Mouse (Mus musculus): ENCODE results near the gene Antxr2. TPM values are rescaled to one million over a fixed set of nuclear protein-coding genes. Genes with fewer than 3 reads are reported as not detected.

Gene Antxr2
- total and polyA plus RNA-seq, 3 experiments = 3.6 to 4.0 (median 3.9) TPM

GRCm38 (mm10) chr5:97880115-97880514 is 150.7 kb downstream of the Antxr2 start:
- H3K27ac ChIP-seq (ENCODE audit: insufficient read depth, low read depth) = no peak overlapping the region
- peaks cover 0 to 5% of the 10 kb centered on the region in 2 experiments for H3K36me3 ChIP-seq (replicated peaks in 1 of 2; ENCODE audit: control insufficient read depth in 1 of 2, insufficient read depth in 1 of 2, low read length in 1 of 2)
- in situ Hi-C loops (cut with MboI; ENCODE audit: low pct_ligation_motif_present, low pct_unique_long_range_greater_than_20kb, low sequenced_read_pairs) = no loop called here
- H3K9ac ChIP-seq (ENCODE audit: insufficient read depth, low read depth) = no peak overlapping the region
- no peak overlapping the region for H3K4me3 ChIP-seq (replicated peaks in 1 of 3; ENCODE audit: low read depth in 2 of 3, low read length in 2 of 3, poor library complexity in 1 of 3)
- H3K27me3 ChIP-seq (replicated peaks) = no peaks in the 10 kb centered on the region
- dilution Hi-C loops (cut with MboI; ENCODE audit: extremely low pct_ligation_motif_present, extremely low pct_unique_long_range_greater_than_20kb, low sequenced_read_pairs) = no loop called here
- TF ChIP-seq E2F4 (IDR thresholded peaks at IDR 0.05; ENCODE audit: insufficient replicate concordance, low read depth, low read length) (no peak), UBTF (IDR thresholded peaks at IDR 0.05; ENCODE audit: low read depth, low read length) (no peak), BHLHE40 (IDR thresholded peaks at IDR 0.05; ENCODE audit: low read depth, low read length) (no peak), IRF4 (IDR thresholded peaks at IDR 0.05; ENCODE audit: low read depth, low read length) (no peak), MXI1 (IDR thresholded peaks at IDR 0.05; ENCODE audit: low read depth, low read length) (no peak), ZC3H11A (IDR thresholded peaks at IDR 0.05; ENCODE audit: low read depth, low read length) (no peak), POLR2AphosphoS2 (IDR thresholded peaks at IDR 0.05; ENCODE audit: low read depth, low read length) (no peak)
- peaks cover 0 to 7% of the 10 kb centered on the region in 2 experiments; a peak in 3 of 4 replicates for H3K4me1 ChIP-seq (ENCODE audit: control insufficient read depth in 1 of 2, insufficient read depth in 2 of 2)
- no peak overlapping the region for H3K4me2 ChIP-seq (ENCODE audit: insufficient read depth, low read depth, poor library complexity, severe bottlenecking)
- no peaks in the 10 kb centered on the region for H3K9me3 ChIP-seq (replicated peaks; ENCODE audit: low read length)
- H3K79me2 ChIP-seq (replicated peaks; ENCODE audit: control insufficient read depth, extremely low read depth, insufficient read depth, poor library complexity, severe bottlenecking) = no peaks in the 10 kb centered on the region
- no peak for DNase-seq (ENCODE audit: extremely low read depth)

GRCm38 (mm10) chr5:97878871-97879270 is 152.0 kb downstream of the Antxr2 start:
- no peaks in the 10 kb centered on the region for H3K36me3 ChIP-seq (replicated peaks in 1 of 2; ENCODE audit: control insufficient read depth in 1 of 2, insufficient read depth in 1 of 2, low read length in 1 of 2)
- H3K4me3 ChIP-seq (replicated peaks in 1 of 3; ENCODE audit: low read depth in 2 of 3, low read length in 2 of 3, poor library complexity in 1 of 3) = no peak overlapping the region
- dilution Hi-C loops (cut with MboI; ENCODE audit: extremely low pct_ligation_motif_present, extremely low pct_unique_long_range_greater_than_20kb, low sequenced_read_pairs) (no loop called here), in situ Hi-C loops (cut with MboI; ENCODE audit: low pct_ligation_motif_present, low pct_unique_long_range_greater_than_20kb, low sequenced_read_pairs) (no loop called here)
- TF ChIP-seq MYC (IDR thresholded peaks at IDR 0.05; ENCODE audit: low read depth, low read length) = no peak
- TF ChIP-seq JUN (IDR thresholded peaks at IDR 0.05; ENCODE audit: insufficient read depth, low read depth, low read length) = no peak
- no peak for TF ChIP-seq NRF1 (IDR thresholded peaks at IDR 0.05; ENCODE audit: low read depth, low read length)
- TF ChIP-seq POLR2A (IDR thresholded peaks at IDR 0.05; ENCODE audit: low read depth, low read length) = no peak
- no peak for TF ChIP-seq TBP (conservative IDR thresholded peaks at IDR 0.05; ENCODE audit: low read depth, low read length)
- no peak for TF ChIP-seq KAT2A (IDR thresholded peaks at IDR 0.05; ENCODE audit: insufficient replicate concordance, low read length)
- no peak for TF ChIP-seq HCFC1 (IDR thresholded peaks at IDR 0.05; ENCODE audit: low read depth, low read length)
- no peak for TF ChIP-seq ZMIZ1 (IDR thresholded peaks at IDR 0.05; ENCODE audit: low read depth, low read length)
- TF ChIP-seq PAX5 (IDR thresholded peaks at IDR 0.05; ENCODE audit: low read length) = no peak
- no peak for TF ChIP-seq CHD2 (IDR thresholded peaks at IDR 0.05; ENCODE audit: low read length)
- no peak for TF ChIP-seq GABPA (IDR thresholded peaks at IDR 0.05; ENCODE audit: insufficient replicate concordance, low read depth, low read length)
- TF ChIP-seq MEF2A (IDR thresholded peaks at IDR 0.05; ENCODE audit: borderline replicate concordance, low read depth, low read length) = no peak
- no peak for TF ChIP-seq ELF1 (IDR thresholded peaks at IDR 0.05; ENCODE audit: low read depth, low read length)
- no peak for TF ChIP-seq MAFK (IDR thresholded peaks at IDR 0.05; ENCODE audit: insufficient replicate concordance, low read length)
- no peak for TF ChIP-seq BHLHE40 (IDR thresholded peaks at IDR 0.05; ENCODE audit: low read depth, low read length)
- TF ChIP-seq EP300 (IDR thresholded peaks at IDR 0.05; ENCODE audit: low read length) = no peak
- no peak for TF ChIP-seq SIN3A (IDR thresholded peaks at IDR 0.05; ENCODE audit: low read length)
- no peak for TF ChIP-seq MAZ (IDR thresholded peaks at IDR 0.05; ENCODE audit: low read depth, low read length)
- TF ChIP-seq USF1 (IDR thresholded peaks at IDR 0.05; ENCODE audit: low read depth, low read length) = no peak
- no peak overlapping the region for H3K4me2 ChIP-seq (ENCODE audit: insufficient read depth, low read depth, poor library complexity, severe bottlenecking)
- H3K79me2 ChIP-seq (replicated peaks; ENCODE audit: control insufficient read depth, extremely low read depth, insufficient read depth, poor library complexity, severe bottlenecking) = no peaks in the 10 kb centered on the region
- H3K4me1 ChIP-seq (ENCODE audit: control insufficient read depth in 1 of 2, insufficient read depth in 2 of 2) = peaks cover 0 to 7% of the 10 kb centered on the region in 2 experiments; a peak in 3 of 4 replicates
- H3K27me3 ChIP-seq (replicated peaks) = no peaks in the 10 kb centered on the region
- H3K9me3 ChIP-seq (replicated peaks; ENCODE audit: low read length) = no peaks in the 10 kb centered on the region
- no peak for DNase-seq (ENCODE audit: extremely low read depth)
- no peak overlapping the region for H3K9ac ChIP-seq (ENCODE audit: insufficient read depth, low read depth)
- no peak overlapping the region for H3K27ac ChIP-seq (ENCODE audit: insufficient read depth, low read depth)

All from CH12.LX (cell line).